Mouse (Mus musculus) small intestine, adult 2 months (tissue): Measurements from ENCODE around the gene Chadl.
"Not testable (repeated sequence)": the region's sequence is repeated elsewhere in the genome, so short reads cannot be mapped to it uniquely, and the experiment has no call there.

Experiments
- CTCF ChIP-seq: fragments of 200-500 bp; IDR thresholded peaks from 2 replicates; pipeline ENCODE4 v1.5.1; 2012; ENCODE audit warnings: low read depth, mild to moderate bottlenecking, control low read depth, inconsistent platforms, low read length, moderate library complexity, mixed read lengths; ENCODE audit not compliant: insufficient replicate concordance, insufficient read length; ENCODE audit errors: extremely low read depth
- POLR2A ChIP-seq: fragments of 200-500 bp; IDR thresholded peaks from 2 replicates; pipeline ENCODE4 v1.6.1; 2012; ENCODE audit warnings: low read depth, mild to moderate bottlenecking, control low read depth, inconsistent platforms, low read length, moderate library complexity

GRCm38 (mm10) chr15:81701350-81701749 is 4.3 kb upstream of the Chadl start:
- TF ChIP-seq CTCF, POLR2A: not testable (repeated sequence)
